Mouse (Mus musculus): ENCODE measurements around the gene Prickle1. TPM values are rescaled to one million over a fixed set of nuclear protein-coding genes. Genes with fewer than 3 reads are reported as not detected.

The Prickle1 gene
- polyA plus RNA-seq, 1 experiment from 2014 or later = 11.6 TPM

GRCm38 (mm10) chr15:93554203-93554851 is 41.4 kb downstream of the Prickle1 start:
- DNase-seq (no peak), ATAC-seq (ENCODE audit: low FRiP score, low TSS enrichment) (no peak)
- 90% methylated on average over 12 of the region's 12 CpGs for whole genome bisulfite sequencing
- Histone ChIP-seq H3K36me3 (ENCODE audit: control insufficient read depth, insufficient read depth, low read length) (no peaks in the 10 kb centered on the region), H3K9ac (replicated peaks; ENCODE audit: low read length) (no peak overlapping the region), H3K4me3 (replicated peaks; ENCODE audit: low read depth, low read length) (no peak overlapping the region), H3K4me2 (ENCODE audit: low read length) (no peak overlapping the region), H3K4me1 (ENCODE audit: control insufficient read depth, insufficient read depth, low read length) (no peaks in the 10 kb centered on the region), H3K27me3 (ENCODE audit: control insufficient read depth, insufficient read depth, low read length) (no peaks in the 10 kb centered on the region), H3K9me3 (ENCODE audit: control insufficient read depth, low read length) (no peaks in the 10 kb centered on the region), H3K27ac (replicated peaks; ENCODE audit: low read depth, low read length) (no peak overlapping the region)

- ATAC-seq (ENCODE audit: low FRiP score, low TSS enrichment) (no peak), DNase-seq (peak; percentile 67)
- H3K4me3 ChIP-seq (replicated peaks; ENCODE audit: low read depth, low read length) = no peak overlapping the region
- 1% methylated on average over 9 of the region's 9 CpGs for WGBS
- no peaks in the 10 kb centered on the region for H3K36me3 ChIP-seq (ENCODE audit: control insufficient read depth, insufficient read depth, low read length)
- H3K4me1 ChIP-seq (ENCODE audit: control insufficient read depth, insufficient read depth, low read length) = no peaks in the 10 kb centered on the region
- H3K9me3 ChIP-seq (ENCODE audit: control insufficient read depth, low read length) = no peaks in the 10 kb centered on the region
- H3K4me2 ChIP-seq (ENCODE audit: low read length) = peak overlapping the region; percentile 37
- H3K27ac ChIP-seq (replicated peaks; ENCODE audit: low read depth, low read length) = no peak overlapping the region
- H3K9ac ChIP-seq (replicated peaks; ENCODE audit: low read length) = no peak overlapping the region
- no peaks in the 10 kb centered on the region for H3K27me3 ChIP-seq (ENCODE audit: control insufficient read depth, insufficient read depth, low read length)
These were observed 43.5 kb downstream of the Prickle1 start for GRCm38 (mm10) chr15:93552169-93552568.

GRCm38 (mm10) chr15:93548297-93548696 is 47.4 kb downstream of the Prickle1 start:
- WGBS = 84% methylated on average over 9 of the region's 9 CpGs
- ATAC-seq (ENCODE audit: low FRiP score, low TSS enrichment) = no peak
- Histone ChIP-seq H3K27me3 (ENCODE audit: control insufficient read depth, insufficient read depth, low read length) (no peaks in the 10 kb centered on the region), H3K9ac (replicated peaks; ENCODE audit: low read length) (no peak overlapping the region), H3K4me2 (ENCODE audit: low read length) (no peak overlapping the region), H3K36me3 (ENCODE audit: control insufficient read depth, insufficient read depth, low read length) (no peaks in the 10 kb centered on the region), H3K4me1 (ENCODE audit: control insufficient read depth, insufficient read depth, low read length) (no peaks in the 10 kb centered on the region), H3K9me3 (ENCODE audit: control insufficient read depth, low read length) (no peaks in the 10 kb centered on the region), H3K4me3 (replicated peaks; ENCODE audit: low read depth, low read length) (no peak overlapping the region), H3K27ac (replicated peaks; ENCODE audit: low read depth, low read length) (no peak overlapping the region)
- DNase-seq = no peak

GRCm38 (mm10) chr15:93539415-93539814 is 56.3 kb downstream of the Prickle1 start:
- H3K9me3 ChIP-seq (ENCODE audit: control insufficient read depth, low read length) = no peaks in the 10 kb centered on the region
- DNase-seq (no peak), ATAC-seq (ENCODE audit: low FRiP score, low TSS enrichment) (no peak)
- no peak overlapping the region for H3K9ac ChIP-seq (replicated peaks; ENCODE audit: low read length)
- 75% methylated on average over 3 of the region's 3 CpGs for WGBS
- no peaks in the 10 kb centered on the region for H3K4me1 ChIP-seq (ENCODE audit: control insufficient read depth, insufficient read depth, low read length)
- H3K27ac ChIP-seq (replicated peaks; ENCODE audit: low read depth, low read length) = no peak overlapping the region
- no peaks in the 10 kb centered on the region for H3K36me3 ChIP-seq (ENCODE audit: control insufficient read depth, insufficient read depth, low read length)
- no peaks in the 10 kb centered on the region for H3K27me3 ChIP-seq (ENCODE audit: control insufficient read depth, insufficient read depth, low read length)
- no peak overlapping the region for H3K4me2 ChIP-seq (ENCODE audit: low read length)
- no peak overlapping the region for H3K4me3 ChIP-seq (replicated peaks; ENCODE audit: low read depth, low read length)

- Histone ChIP-seq H3K27ac (replicated peaks; ENCODE audit: low read depth, low read length) (no peak overlapping the region), H3K36me3 (ENCODE audit: control insufficient read depth, insufficient read depth, low read length) (no peaks in the 10 kb centered on the region), H3K4me1 (ENCODE audit: control insufficient read depth, insufficient read depth, low read length) (no peaks in the 10 kb centered on the region), H3K27me3 (ENCODE audit: control insufficient read depth, insufficient read depth, low read length) (no peaks in the 10 kb centered on the region), H3K9me3 (ENCODE audit: control insufficient read depth, low read length) (no peaks in the 10 kb centered on the region), H3K4me2 (ENCODE audit: low read length) (no peak overlapping the region), H3K4me3 (replicated peaks; ENCODE audit: low read depth, low read length) (no peak overlapping the region), H3K9ac (replicated peaks; ENCODE audit: low read length) (no peak overlapping the region)
- DNase-seq = no peak
- 89% methylated on average over 21 of the region's 21 CpGs for WGBS
- ATAC-seq (ENCODE audit: low FRiP score, low TSS enrichment) = no peak
These were observed 57.0 kb downstream of the Prickle1 start for GRCm38 (mm10) chr15:93538551-93539205.

GRCm38 (mm10) chr15:93537745-93538144 is 57.9 kb downstream of the Prickle1 start:
- H3K9ac ChIP-seq (replicated peaks; ENCODE audit: low read length) = no peak overlapping the region
- H3K36me3 ChIP-seq (ENCODE audit: control insufficient read depth, insufficient read depth, low read length) = no peaks in the 10 kb centered on the region
- WGBS = 86% methylated on average over 7 of the region's 7 CpGs
- H3K4me3 ChIP-seq (replicated peaks; ENCODE audit: low read depth, low read length) = no peak overlapping the region
- H3K27me3 ChIP-seq (ENCODE audit: control insufficient read depth, insufficient read depth, low read length) = no peaks in the 10 kb centered on the region
- no peak overlapping the region for H3K4me2 ChIP-seq (ENCODE audit: low read length)
- no peaks in the 10 kb centered on the region for H3K4me1 ChIP-seq (ENCODE audit: control insufficient read depth, insufficient read depth, low read length)
- ATAC-seq (ENCODE audit: low FRiP score, low TSS enrichment) = no peak
- no peaks in the 10 kb centered on the region for H3K9me3 ChIP-seq (ENCODE audit: control insufficient read depth, low read length)
- H3K27ac ChIP-seq (replicated peaks; ENCODE audit: low read depth, low read length) = no peak overlapping the region
- no peak for DNase-seq

- DNase-seq = no peak
- Histone ChIP-seq H3K9ac (replicated peaks; ENCODE audit: low read length) (no peak overlapping the region), H3K27ac (replicated peaks; ENCODE audit: low read depth, low read length) (no peak overlapping the region), H3K36me3 (ENCODE audit: control insufficient read depth, insufficient read depth, low read length) (no peaks in the 10 kb centered on the region), H3K4me2 (ENCODE audit: low read length) (no peak overlapping the region), H3K4me3 (replicated peaks; ENCODE audit: low read depth, low read length) (no peak overlapping the region), H3K4me1 (ENCODE audit: control insufficient read depth, insufficient read depth, low read length) (no peaks in the 10 kb centered on the region), H3K9me3 (ENCODE audit: control insufficient read depth, low read length) (no peaks in the 10 kb centered on the region), H3K27me3 (ENCODE audit: control insufficient read depth, insufficient read depth, low read length) (no peaks in the 10 kb centered on the region)
- WGBS = 83% methylated on average over 4 of the region's 4 CpGs
- no peak for ATAC-seq (ENCODE audit: low FRiP score, low TSS enrichment)
These were observed 59.5 kb downstream of the Prickle1 start for GRCm38 (mm10) chr15:93536191-93536590.

- Histone ChIP-seq H3K27me3 (ENCODE audit: control insufficient read depth, insufficient read depth, low read length) (no peaks in the 10 kb centered on the region), H3K9me3 (ENCODE audit: control insufficient read depth, low read length) (no peaks in the 10 kb centered on the region), H3K36me3 (ENCODE audit: control insufficient read depth, insufficient read depth, low read length) (no peaks in the 10 kb centered on the region), H3K27ac (replicated peaks; ENCODE audit: low read depth, low read length) (no peak overlapping the region), H3K9ac (replicated peaks; ENCODE audit: low read length) (no peak overlapping the region), H3K4me2 (ENCODE audit: low read length) (no peak overlapping the region), H3K4me1 (ENCODE audit: control insufficient read depth, insufficient read depth, low read length) (no peaks in the 10 kb centered on the region), H3K4me3 (replicated peaks; ENCODE audit: low read depth, low read length) (no peak overlapping the region)
- ATAC-seq (ENCODE audit: low FRiP score, low TSS enrichment) = no peak
- DNase-seq = no peak
- WGBS = 81% methylated on average over 3 of the region's 3 CpGs
These were observed 65.0 kb downstream of the Prickle1 start for GRCm38 (mm10) chr15:93530703-93531032.
